Mouse (Mus musculus) heart, postnatal 36 days (tissue): ENCODE data around the gene Morf4l2. TPM values are rescaled to one million over a fixed set of nuclear protein-coding genes. Genes with fewer than 3 reads are reported as not detected.
"Not testable (repeated sequence)": the region's sequence is repeated elsewhere in the genome, so short reads cannot be mapped to it uniquely, and the experiment has no call there.

Experiments used
- DNase-seq, 2 experiments: peaks; one replicate each; pipeline ENCODE4 v3.0.0; 2021 to 2022
- intact Hi-C: fragments of 180-260 bp; cut with DNase I; formaldehyde crosslinking; loops from one replicate; pipeline ENCODE4 v1.15.1; 2025
- total RNA-seq, 2 experiments: library from RNA; stranded (reverse); gene quantifications; 2 replicates each; pipeline ENCODE4 v1.2.3; 2021

Gene Morf4l2
- total RNA-seq, 2 experiments from 2014 or later: 89.8 to 91.8 TPM

DNA sequence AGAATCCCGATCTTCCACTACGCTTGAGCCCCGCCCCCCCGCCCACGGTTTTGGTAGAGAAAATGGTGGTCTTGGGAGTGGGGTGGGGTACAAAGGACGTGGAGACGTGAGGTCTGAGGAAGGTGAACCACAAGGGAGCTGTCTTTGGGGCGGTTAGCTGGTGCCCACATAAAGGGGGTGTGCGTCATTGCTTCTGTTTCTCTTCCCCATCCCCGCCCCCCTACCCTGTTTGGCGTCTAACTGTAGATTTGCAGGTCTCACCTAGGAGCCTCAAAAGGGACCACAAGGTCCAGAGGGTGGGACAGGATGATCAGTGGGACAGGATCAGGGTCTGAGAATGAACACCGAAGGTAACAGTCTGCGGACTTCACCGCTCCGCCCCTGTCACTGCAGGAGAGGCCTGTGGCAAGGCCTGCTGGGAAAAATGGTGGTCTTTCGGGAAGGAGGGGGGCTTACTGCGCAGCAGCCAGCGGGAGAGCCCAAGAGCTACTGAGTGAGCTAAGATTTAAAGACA lies 35.3 kb downstream of the Morf4l2 start:
- intact Hi-C loops: no loop called here
- peak; percentile 19 to 34 for DNase-seq

DNA sequence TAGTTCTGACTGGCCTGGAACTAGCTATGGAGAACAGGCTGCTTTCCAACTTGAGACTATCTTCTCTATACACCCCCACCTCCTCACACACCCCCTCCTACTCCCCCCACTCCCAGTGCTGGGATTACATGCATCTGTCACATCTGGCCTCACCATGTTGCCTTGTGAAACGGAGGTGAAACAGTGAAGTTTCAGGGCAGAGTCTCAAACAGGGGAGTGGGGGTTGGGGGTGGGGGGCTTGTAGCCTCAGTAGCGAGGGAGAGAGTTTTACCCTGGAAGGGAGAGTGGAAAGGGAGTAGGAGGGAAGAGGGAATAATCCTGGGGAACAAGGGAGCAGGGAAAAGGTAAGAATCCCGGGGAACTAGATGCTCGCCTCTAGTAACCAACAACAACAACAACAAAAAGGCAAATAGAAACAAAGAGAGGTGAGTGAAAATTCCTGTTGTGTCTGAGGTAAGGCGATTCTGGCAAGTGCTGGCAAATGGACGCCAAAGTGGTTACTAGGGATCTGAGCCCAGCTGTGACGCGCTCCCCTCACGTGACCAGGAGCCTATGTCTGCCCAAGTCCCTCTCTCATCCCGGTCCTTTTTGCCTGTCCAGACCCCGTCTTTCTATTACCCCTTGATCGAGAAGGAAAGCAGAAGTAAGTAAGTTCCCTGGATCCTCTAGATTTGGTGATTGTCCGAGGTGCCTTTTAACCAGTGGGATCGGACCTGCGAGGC lies 35.9 kb downstream of the Morf4l2 start, which contains the start of gene Tceal1:
Gene Tceal1, plus strand, starts transcription at position 537 of the 722 bp plus-strand sequence.
- intact Hi-C loops: no loop called here
- peak; percentile 52 to 66 for DNase-seq

DNA sequence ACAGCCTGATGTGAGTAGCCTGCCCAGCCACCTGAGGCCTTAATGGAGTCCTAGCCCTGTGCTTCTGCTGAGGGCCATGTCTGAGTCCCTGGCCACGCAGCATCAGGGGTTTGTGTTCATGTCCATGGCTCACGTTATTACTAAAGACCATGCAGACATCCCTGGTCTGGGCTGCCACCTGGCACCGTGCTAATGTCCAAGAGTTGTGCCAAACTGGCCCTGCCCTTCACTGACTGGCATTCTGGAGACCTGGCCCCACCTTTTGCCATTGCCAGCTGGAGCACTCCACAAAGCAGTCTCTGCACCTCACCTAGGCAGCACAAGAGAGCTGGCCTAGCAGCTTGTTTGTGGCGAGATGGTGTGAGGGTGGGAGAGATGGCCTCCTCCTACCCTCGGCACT lies 50.3 kb downstream of the Morf4l2 start:
- intact Hi-C loops: no loop called here
- DNase-seq: no peak

DNA sequence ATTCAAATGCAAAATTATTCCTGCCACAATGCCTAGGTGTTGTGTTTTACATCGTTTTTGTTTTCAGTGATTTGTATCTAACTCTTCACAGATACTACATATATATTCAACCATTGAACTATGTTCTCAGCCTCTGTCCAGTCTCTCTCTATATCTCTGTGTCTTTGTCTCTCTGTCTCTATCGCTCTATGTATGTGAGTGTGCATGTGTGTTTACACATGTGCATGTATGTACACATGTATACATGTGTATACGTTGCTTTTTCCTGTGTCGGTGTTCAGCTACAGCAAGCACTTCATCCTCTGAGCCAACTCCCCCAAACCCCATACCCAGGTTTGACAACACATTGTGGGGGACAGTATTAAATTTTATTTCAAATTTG lies 51.2 kb downstream of the Morf4l2 start:
- intact Hi-C loops: no loop called here

DNA sequence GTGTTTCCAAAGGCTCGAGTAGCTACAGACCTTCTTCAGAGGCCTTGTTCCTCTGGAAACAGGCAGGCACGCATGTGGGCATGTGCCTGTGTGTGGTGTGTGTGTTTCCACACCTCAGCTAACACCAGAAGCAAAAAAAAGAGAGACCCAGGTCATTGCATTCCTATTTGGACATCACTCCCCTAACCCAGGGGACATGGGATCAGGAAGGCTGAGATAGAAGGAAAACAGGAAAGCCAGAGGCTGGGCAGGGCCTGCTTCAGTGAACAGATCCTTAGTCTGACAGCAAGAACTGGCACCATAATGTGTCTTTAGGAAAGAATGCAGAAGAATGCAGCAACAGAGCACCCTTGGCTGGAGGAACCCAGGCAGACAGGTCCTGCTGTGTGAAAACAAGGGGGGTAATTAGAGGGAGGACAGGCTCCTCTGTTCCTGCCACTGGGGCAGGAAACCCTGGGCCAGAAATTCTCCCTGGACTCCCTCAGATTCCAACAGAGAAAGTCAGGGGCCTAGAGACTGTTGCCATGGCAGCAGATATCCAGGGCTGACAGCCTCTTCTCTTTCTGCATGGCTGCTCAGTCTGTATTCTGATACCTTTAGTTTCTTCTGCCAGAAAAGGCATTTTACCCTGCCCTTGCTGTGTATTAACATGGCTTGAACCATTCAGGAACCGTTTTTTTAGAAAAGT lies 51.7 kb downstream of the Morf4l2 start:
- intact Hi-C loops, DNase-seq: not testable (repeated sequence)

More for the DNA sequence above, 51.2 kb downstream of the Morf4l2 start:
- no peak for DNase-seq

Other genes starting within 250 kb of the Morf4l2 start
- not detected for gene Kir3dl1, start 225.7 kb downstream of the Morf4l2 start, total RNA-seq
- not detected for gene Kir3dl2, start 199.6 kb downstream of the Morf4l2 start, total RNA-seq
- 1 to 10 TPM in 1 of 2 experiments, under 1 TPM in 1; 0.65 to 1.2 TPM for gene Tceal3, start 152.8 kb downstream of the Morf4l2 start, total RNA-seq
- 1 to 10 TPM; 3.8 to 5.0 TPM for gene Tceal1, start 35.7 kb downstream of the Morf4l2 start, total RNA-seq
- not detected for gene Glra4, start 36.5 kb upstream of the Morf4l2 start, total RNA-seq
- 1 to 10 TPM; 4.1 to 4.4 TPM for gene Plp1, start 79.0 kb upstream of the Morf4l2 start, total RNA-seq
- gene Rab9b, start 125.1 kb upstream of the Morf4l2 start, total RNA-seq: under 1 TPM; 0.08 to 0.19 TPM
- gene H2bfm, start 183.6 kb upstream of the Morf4l2 start, total RNA-seq: not detected
- gene Tmsb15b2, start 231.8 kb upstream of the Morf4l2 start, total RNA-seq: 1 to 10 TPM in 1 of 2 experiments, not detected in 1; 2.9 TPM
- under 1 TPM in 1 of 2 experiments, not detected in 1; 0.68 TPM for gene Tmsb15l, start 233.2 kb upstream of the Morf4l2 start, total RNA-seq
- not detected for gene Tmsb15b1, start 233.2 kb upstream of the Morf4l2 start, total RNA-seq
- gene Zcchc18, start 249.5 kb upstream of the Morf4l2 start, total RNA-seq: not detected